Mouse (Mus musculus) retina, postnatal 7 days (tissue): ENCODE results near the gene Sdk2.

Experiments used
- DNase-seq: peaks from one replicate; pipeline ENCODE4 v3.0.0-alpha.2; 2012; ENCODE audit warnings: low read depth, low spot score

Gene Sdk2

GRCm38 (mm10) chr11:114046927-114047326 is 19.9 kb downstream of the Sdk2 start:
- no peak for DNase-seq

GRCm38 (mm10) chr11:114044373-114044772 is 22.5 kb downstream of the Sdk2 start:
- DNase-seq, result no peak

- no peak for DNase-seq
Observed at GRCm38 (mm10) chr11:114043530-114043929, 23.3 kb downstream of the Sdk2 start.

GRCm38 (mm10) chr11:114040391-114041035 is 26.3 kb downstream of the Sdk2 start:
- DNase-seq, result peak; percentile 53

- no peak for DNase-seq
Observed at GRCm38 (mm10) chr11:114038036-114038435, 28.8 kb downstream of the Sdk2 start.

- DNase-seq, result no peak
Observed at GRCm38 (mm10) chr11:114031491-114031890, 35.4 kb downstream of the Sdk2 start.

- no peak for DNase-seq
Observed at GRCm38 (mm10) chr11:114030214-114030613, 36.6 kb downstream of the Sdk2 start.

- DNase-seq, result no peak
Observed at GRCm38 (mm10) chr11:114028512-114028911, 38.3 kb downstream of the Sdk2 start.

GRCm38 (mm10) chr11:114028021-114028420 is 38.8 kb downstream of the Sdk2 start:
- no peak for DNase-seq

- no peak for DNase-seq
Observed at GRCm38 (mm10) chr11:114025056-114025455, 41.8 kb downstream of the Sdk2 start.

GRCm38 (mm10) chr11:114023965-114024364 is 42.9 kb downstream of the Sdk2 start:
- DNase-seq, result no peak

- peak; percentile 66 for DNase-seq
Observed at GRCm38 (mm10) chr11:114022166-114022565, 44.7 kb downstream of the Sdk2 start.

- DNase-seq, result no peak
Observed at GRCm38 (mm10) chr11:114019087-114019486, 47.8 kb downstream of the Sdk2 start.

- no peak for DNase-seq
Observed at GRCm38 (mm10) chr11:114016889-114017392, 49.9 kb downstream of the Sdk2 start.

- no peak for DNase-seq
Observed at GRCm38 (mm10) chr11:114016108-114016888, 50.5 kb downstream of the Sdk2 start.

GRCm38 (mm10) chr11:114011523-114011922 is 55.3 kb downstream of the Sdk2 start:
- no peak for DNase-seq

GRCm38 (mm10) chr11:114005879-114006278 is 61.0 kb downstream of the Sdk2 start:
- no peak for DNase-seq

GRCm38 (mm10) chr11:114004651-114005050 is 62.2 kb downstream of the Sdk2 start:
- no peak for DNase-seq

GRCm38 (mm10) chr11:114003195-114003594 is 63.7 kb downstream of the Sdk2 start:
- no peak for DNase-seq

- no peak for DNase-seq
Observed at GRCm38 (mm10) chr11:114000051-114000450, 66.8 kb downstream of the Sdk2 start.

- DNase-seq, result no peak
Observed at GRCm38 (mm10) chr11:113998702-113999101, 68.1 kb downstream of the Sdk2 start.

- DNase-seq, result no peak
Observed at GRCm38 (mm10) chr11:113993921-113994320, 72.9 kb downstream of the Sdk2 start.

- no peak for DNase-seq
Observed at GRCm38 (mm10) chr11:113992894-113993293, 74.0 kb downstream of the Sdk2 start.
